In the genomic region with DNA sequence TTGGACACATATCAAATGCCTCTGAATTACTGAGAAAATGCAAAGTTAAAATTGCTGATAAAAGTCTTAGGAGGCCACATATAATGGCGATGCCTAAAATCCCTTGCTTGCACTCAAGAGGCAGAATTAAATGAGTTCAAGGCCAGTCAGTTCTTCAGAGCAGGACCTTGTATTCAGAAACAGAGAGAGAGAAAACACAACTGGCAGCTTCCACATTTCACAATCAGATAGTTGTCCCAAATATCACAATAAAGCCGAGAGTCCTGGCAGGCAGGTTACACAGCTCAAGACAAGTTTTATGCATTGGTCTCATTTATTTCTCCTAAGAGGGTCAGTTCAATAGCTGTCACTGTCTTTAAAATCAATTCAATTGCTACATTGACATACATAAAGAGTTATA, we compare ENCODE assay signal across 20 mouse cellular contexts. TPM values are rescaled to one million over a fixed set of nuclear protein-coding genes. Genes with fewer than 3 reads are reported as not detected.
DNase-seq lines count a peak whose midpoint lies in the region; ATAC-seq lines count a peak whose summit lies in the region.
"Had no signal": no experiment of that assay in that cellular context is flagged by ENCODE, and none has a peak within 500 bp of the region (broad histone marks: within the 10 kb centered on the region; RNA-seq: fewer than 3 reads in every experiment).

No protein-coding gene starts in this region.

- H3K27me3 ChIP-seq in hindbrain, embryonic 14.5 days (ENCODE audit: control insufficient read depth, insufficient read depth, low read length), result no peaks in the 10 kb centered on the region
- no peaks in the 10 kb centered on the region for H3K27me3 ChIP-seq in hindbrain, embryonic 11.5 days (ENCODE audit: control insufficient read depth, insufficient read depth, low read length)
- H3K27me3 ChIP-seq in neural tube, embryonic 12.5 days (replicated peaks), result no peaks in the 10 kb centered on the region
- H3K27me3 ChIP-seq in embryonic facial prominence, embryonic 10.5 days (replicated peaks; ENCODE audit: low read depth, poor library complexity, severe bottlenecking), result no peaks in the 10 kb centered on the region
- H3K27me3 ChIP-seq: embryonic facial prominence, embryonic 13.5 days; limb, embryonic 12.5 days had no signal

- H3K4me2 ChIP-seq in hindbrain, embryonic 14.5 days (replicated peaks), result peak overlapping the region; percentile 81
- no peak overlapping the region for H3K4me2 ChIP-seq in hindbrain, embryonic 11.5 days (replicated peaks; ENCODE audit: low read depth, low read length)
- H3K4me2 ChIP-seq in neural tube, embryonic 12.5 days (replicated peaks), result peak overlapping the region; percentile 33
- H3K4me2 ChIP-seq: embryonic facial prominence, embryonic 13.5 days; limb, embryonic 12.5 days had no signal

- no peak overlapping the region for H3K27ac ChIP-seq in hindbrain, embryonic 14.5 days
- H3K27ac ChIP-seq in hindbrain, embryonic 11.5 days (ENCODE audit: low read depth, low read length), result no peak overlapping the region
- no peak overlapping the region for H3K27ac ChIP-seq in neural tube, embryonic 12.5 days
- H3K27ac ChIP-seq in embryonic facial prominence, embryonic 10.5 days (replicated peaks), result no peak overlapping the region
- H3K27ac ChIP-seq: embryonic facial prominence, embryonic 13.5 days; limb, embryonic 12.5 days had no signal

- H3K9ac ChIP-seq in hindbrain, embryonic 14.5 days, result no peak overlapping the region
- no peak overlapping the region for H3K9ac ChIP-seq in hindbrain, embryonic 11.5 days (ENCODE audit: low read depth, low read length)
- no peak overlapping the region for H3K9ac ChIP-seq in neural tube, embryonic 12.5 days
- H3K9ac ChIP-seq: embryonic facial prominence, embryonic 13.5 days; limb, embryonic 12.5 days had no signal

- H3K4me1 ChIP-seq in hindbrain, embryonic 14.5 days (replicated peaks; ENCODE audit: control insufficient read depth, insufficient read depth, low read length), result peaks cover 49% of the 10 kb centered on the region
- 0 out of 2 replicates have a peak, but pooled peaks cover 5% of the 10 kb centered on the region for H3K4me1 ChIP-seq in hindbrain, embryonic 11.5 days (replicated peaks; ENCODE audit: control insufficient read depth, insufficient read depth, low read length)
- H3K4me1 ChIP-seq in neural tube, embryonic 12.5 days, result peaks cover 34% of the 10 kb centered on the region
- peaks cover 46% of the 10 kb centered on the region for H3K4me1 ChIP-seq in embryonic facial prominence, embryonic 10.5 days

- ATAC-seq in hindbrain, embryonic 14.5 days (ENCODE audit: low FRiP score), result no peak
- ATAC-seq in hindbrain, embryonic 11.5 days (ENCODE audit: low FRiP score), result no peak
- ATAC-seq in neural tube, embryonic 12.5 days (ENCODE audit: low FRiP score, low read depth), result no peak

- H3K9me3 ChIP-seq in hindbrain, embryonic 14.5 days (ENCODE audit: control insufficient read depth, low read length), result no peaks in the 10 kb centered on the region
- H3K9me3 ChIP-seq in hindbrain, embryonic 11.5 days (ENCODE audit: control insufficient read depth, low read length), result no peaks in the 10 kb centered on the region
- no peaks in the 10 kb centered on the region for H3K9me3 ChIP-seq in neural tube, embryonic 12.5 days
- H3K9me3 ChIP-seq in embryonic facial prominence, embryonic 10.5 days, result no peaks in the 10 kb centered on the region
- H3K9me3 ChIP-seq: embryonic facial prominence, embryonic 13.5 days; limb, embryonic 12.5 days had no signal

- H3K4me3 ChIP-seq in hindbrain, embryonic 14.5 days (replicated peaks; ENCODE audit: low read length), result no peak overlapping the region
- no peak overlapping the region for H3K4me3 ChIP-seq in hindbrain, embryonic 11.5 days (ENCODE audit: low read depth, low read length)
- no peak overlapping the region for H3K4me3 ChIP-seq in neural tube, embryonic 12.5 days
- H3K4me3 ChIP-seq in embryonic facial prominence, embryonic 10.5 days, result no peak overlapping the region
- H3K4me3 ChIP-seq: embryonic facial prominence, embryonic 13.5 days; limb, embryonic 12.5 days had no signal

- 69% methylated on average over 2 of the region's 2 CpGs for WGBS in hindbrain, embryonic 14.5 days
- 95% methylated on average over 2 of the region's 2 CpGs for WGBS in hindbrain, embryonic 11.5 days
- WGBS in neural tube, embryonic 12.5 days, result 85% methylated on average over 2 of the region's 2 CpGs
- 86% methylated on average over 2 of the region's 2 CpGs for WGBS in embryonic facial prominence, embryonic 10.5 days

- peak; percentile 14 for DNase-seq in adrenal gland, postnatal 14 days
- no peak for DNase-seq in adrenal gland, adult 18-20 months (ENCODE audit: low spot score in 2 of 2)
- no peak for DNase-seq in hindbrain, embryonic 14.5 days (ENCODE audit: low spot score)
- no peak for DNase-seq in hindbrain, embryonic 11.5 days (ENCODE audit: low spot score)
- DNase-seq in neural tube, embryonic 10.5 days (ENCODE audit: extremely low spot score, low spot score), result no peak
- no peak for DNase-seq in embryonic facial prominence, embryonic 10.5 days (ENCODE audit: low spot score)
- DNase-seq in cerebellum, adult 18-20 months, result no peak
- DNase-seq: adrenal gland, adult 8-10 months; cerebellum, postnatal 10 days; gastrocnemius, postnatal 25 days; kidney, postnatal 14 days; layer of hippocampus, postnatal 36 days; lung, adult 2 months; thymus, postnatal 25 days had no signal

- peaks cover 16% of the 10 kb centered on the region; the same call in 1 of the 2 replicates for H3K36me3 ChIP-seq in hindbrain, embryonic 14.5 days (replicated peaks; ENCODE audit: control insufficient read depth, insufficient read depth)
- no peaks in the 10 kb centered on the region for H3K36me3 ChIP-seq in hindbrain, embryonic 11.5 days (ENCODE audit: control insufficient read depth, insufficient read depth, low read length)
- peaks cover 6% of the 10 kb centered on the region; the same call in 1 of the 2 replicates for H3K36me3 ChIP-seq in neural tube, embryonic 12.5 days
- peaks cover 63% of the 10 kb centered on the region for H3K36me3 ChIP-seq in embryonic facial prominence, embryonic 10.5 days (replicated peaks)
- H3K36me3 ChIP-seq: embryonic facial prominence, embryonic 13.5 days had no signal

RNA-seq across cellular contexts. Expression of a gene that starts 5.2 kb away (rescaled TPM):
- total RNA-seq in adrenal gland, postnatal 14 days (2021), result 430 and 435 TPM in 2 replicates
- 100 to 1,000 TPM; 343 to 481 TPM for total RNA-seq in adrenal gland, adult 18-20 months (2021)
- 2,858 and 2,871 TPM in 2 replicates for polyA plus RNA-seq in hindbrain, embryonic 14.5 days (2014; fragmentation: Nextera tagmentation; extraction: Ambion mirVana)
- polyA plus RNA-seq in hindbrain, embryonic 11.5 days (2014; fragmentation: Nextera tagmentation; extraction: Ambion mirVana), result 1,591 and 1,601 TPM in 2 replicates
- 1,679 and 1,888 TPM in 2 replicates for polyA plus RNA-seq in neural tube, embryonic 12.5 days (2016; fragmentation: Nextera tagmentation; extraction: Ambion mirVana)
- polyA plus RNA-seq in embryonic facial prominence, embryonic 10.5 days (2016; fragmentation: Nextera tagmentation; extraction: Ambion mirVana), result 1,075 and 1,119 TPM in 2 replicates

RNA-seq across cellular contexts. Expression of a gene that starts 14.0 kb away (rescaled TPM):
- not detected in 2 replicates for total RNA-seq in adrenal gland, postnatal 14 days (2021)
- not detected for total RNA-seq in adrenal gland, adult 18-20 months (2021)
- polyA plus RNA-seq in hindbrain, embryonic 14.5 days (2014; fragmentation: Nextera tagmentation; extraction: Ambion mirVana), result not detected in 2 replicates
- not detected in 2 replicates for polyA plus RNA-seq in hindbrain, embryonic 11.5 days (2014; fragmentation: Nextera tagmentation; extraction: Ambion mirVana)
- polyA plus RNA-seq in neural tube, embryonic 12.5 days (2016; fragmentation: Nextera tagmentation; extraction: Ambion mirVana), result not detected in 2 replicates
- not detected in 2 replicates for polyA plus RNA-seq in embryonic facial prominence, embryonic 10.5 days (2016; fragmentation: Nextera tagmentation; extraction: Ambion mirVana)
- total RNA-seq: adrenal gland, adult 8-10 months; gastrocnemius, postnatal 25 days; layer of hippocampus, postnatal 36 days had no signal
- polyA plus RNA-seq: embryonic facial prominence, embryonic 13.5 days; heart, embryonic 16.5 days; intestine, embryonic 14.5 days; limb, embryonic 12.5 days; lung, adult 2 months; stomach, embryonic 14.5 days had no signal
